Mouse (Mus musculus): ENCODE data around the gene Ttc39b.

GRCm38 (mm10) chr4:83306879-83307278, 17.2 kb downstream of the Ttc39b start:
- TF ChIP-seq CTCF (IDR thresholded peaks at IDR 0.05; ENCODE audit: extremely low read depth, insufficient read length, insufficient replicate concordance, low read depth, low read length) (no peak), POLR2A (IDR thresholded peaks at IDR 0.05; ENCODE audit: low read depth, low read length) (no peak)

Measured in small intestine, adult 2 months (tissue).